Mouse (Mus musculus): ENCODE data around the gene Scel. TPM values are rescaled to one million over a fixed set of nuclear protein-coding genes. Genes with fewer than 3 reads are reported as not detected.
"Not testable (repeated sequence)": the region's sequence is repeated elsewhere in the genome, so short reads cannot be mapped to it uniquely, and the experiment has no call there.

The Scel gene
- polyA plus RNA-seq (2016; fragmentation: Nextera tagmentation; extraction: Ambion mirVana): 0.46 and 0.71 TPM in 2 replicates

DNA sequence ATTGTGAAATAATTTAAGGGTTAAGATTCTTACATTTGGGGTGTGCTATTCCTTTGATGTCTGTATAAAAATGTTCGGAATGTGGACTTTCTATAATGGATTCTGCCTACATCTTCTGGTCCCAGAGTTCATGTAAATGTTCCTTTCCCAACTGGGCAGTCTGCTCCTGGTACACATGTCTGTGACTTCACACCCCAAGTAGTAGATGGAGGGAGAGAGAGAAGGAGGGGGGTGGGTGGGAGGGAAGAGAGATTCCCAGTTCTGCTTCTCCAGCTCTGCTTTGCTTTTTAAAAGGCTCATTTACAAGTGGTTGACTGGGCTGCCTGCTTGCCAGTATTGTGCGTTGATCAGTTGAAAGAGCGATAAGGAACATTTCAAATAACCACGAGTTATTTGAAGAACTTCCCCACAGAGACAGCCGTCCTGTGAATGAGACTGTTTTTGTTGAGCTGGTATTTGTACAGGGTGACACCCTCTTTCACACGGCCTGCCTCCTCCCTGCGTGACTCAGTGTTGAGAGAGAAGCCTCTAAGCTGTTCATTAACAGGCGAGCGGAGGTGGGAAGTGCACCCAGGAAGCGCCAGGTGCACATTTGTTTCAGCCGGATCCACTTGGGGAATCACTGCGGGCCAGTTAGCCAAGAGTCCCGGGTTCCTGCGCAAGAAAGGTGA is at the start of gene Scel:
TSS of gene Scel (plus strand) at position 541 of the 671 bp plus-strand sequence.
- H3K4me1 ChIP-seq: no peaks in the 10 kb centered on the region
- H3K9me3 ChIP-seq: no peaks in the 10 kb centered on the region
- no peak within 1 kb of the TSS for H3K4me3 ChIP-seq
- no peak within 1 kb of the TSS for H3K9ac ChIP-seq
- 0 out of 2 replicates have a peak, but pooled peaks cover 4% of the 10 kb centered on the region for H3K27me3 ChIP-seq
- H3K36me3 ChIP-seq: no peaks in the 10 kb centered on the region
- no peak within 1 kb of the TSS for H3K27ac ChIP-seq
- 35% methylated on average over 14 of the region's 14 CpGs for WGBS
- H3K4me2 ChIP-seq (replicated peaks): no peak within 1 kb of the TSS
- ATAC-seq (ENCODE audit: insufficient number of reproducible peaks, insufficient read depth, low FRiP score, low TSS enrichment): no peak

- ATAC-seq (ENCODE audit: insufficient number of reproducible peaks, insufficient read depth, low FRiP score, low TSS enrichment): no peak
- 73% methylated on average over 12 of the region's 12 CpGs for WGBS
- Histone ChIP-seq H3K9me3 (no peaks in the 10 kb centered on the region), H3K36me3 (no peaks in the 10 kb centered on the region), H3K4me2 (replicated peaks) (no peak overlapping the region), H3K4me1 (no peaks in the 10 kb centered on the region; the same call in 1 of the 2 replicates), H3K9ac (no peak overlapping the region), H3K27ac (no peak overlapping the region), H3K4me3 (no peak overlapping the region), H3K27me3 (no peaks in the 10 kb centered on the region)
Measured at GRCm38 (mm10) chr14:103468691-103469463, 44.3 kb upstream of the Scel start.

DNA sequence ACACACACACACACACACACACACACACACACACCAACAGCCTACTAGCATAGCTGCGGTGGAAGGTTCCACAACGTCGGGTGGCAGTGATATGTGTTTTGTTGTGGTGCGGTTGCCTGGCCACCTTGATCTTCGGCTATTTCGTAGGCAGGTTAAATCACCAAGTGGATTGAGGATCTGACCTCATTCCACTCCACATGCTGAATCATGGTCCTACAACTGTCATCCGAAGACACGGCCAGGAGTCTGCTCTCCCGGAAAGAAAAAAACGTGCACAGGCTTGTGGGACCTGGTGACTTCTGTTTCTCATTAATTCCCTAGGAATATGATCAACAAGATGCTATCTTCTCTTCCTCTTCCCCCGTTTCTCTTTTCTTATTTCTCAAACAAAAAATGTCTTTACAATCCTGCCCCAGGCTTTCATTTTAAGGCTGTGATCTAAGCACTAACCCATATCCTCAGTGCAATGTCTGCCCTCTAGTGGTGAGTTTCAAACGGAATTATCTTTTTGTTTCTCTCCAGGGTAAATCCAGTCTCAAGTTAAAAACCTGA is 43.6 kb upstream of the Scel start:
- H3K4me1 ChIP-seq: no peaks in the 10 kb centered on the region; the same call in 1 of the 2 replicates
- no peak for ATAC-seq (ENCODE audit: insufficient number of reproducible peaks, insufficient read depth, low FRiP score, low TSS enrichment)
- no peak overlapping the region for H3K4me3 ChIP-seq
- 54% methylated on average over 12 of the region's 12 CpGs for WGBS
- no peak overlapping the region for H3K27ac ChIP-seq
- no peak overlapping the region for H3K4me2 ChIP-seq (replicated peaks)
- no peaks in the 10 kb centered on the region for H3K27me3 ChIP-seq
- no peaks in the 10 kb centered on the region for H3K9me3 ChIP-seq
- H3K9ac ChIP-seq: no peak overlapping the region
- no peaks in the 10 kb centered on the region for H3K36me3 ChIP-seq

DNA sequence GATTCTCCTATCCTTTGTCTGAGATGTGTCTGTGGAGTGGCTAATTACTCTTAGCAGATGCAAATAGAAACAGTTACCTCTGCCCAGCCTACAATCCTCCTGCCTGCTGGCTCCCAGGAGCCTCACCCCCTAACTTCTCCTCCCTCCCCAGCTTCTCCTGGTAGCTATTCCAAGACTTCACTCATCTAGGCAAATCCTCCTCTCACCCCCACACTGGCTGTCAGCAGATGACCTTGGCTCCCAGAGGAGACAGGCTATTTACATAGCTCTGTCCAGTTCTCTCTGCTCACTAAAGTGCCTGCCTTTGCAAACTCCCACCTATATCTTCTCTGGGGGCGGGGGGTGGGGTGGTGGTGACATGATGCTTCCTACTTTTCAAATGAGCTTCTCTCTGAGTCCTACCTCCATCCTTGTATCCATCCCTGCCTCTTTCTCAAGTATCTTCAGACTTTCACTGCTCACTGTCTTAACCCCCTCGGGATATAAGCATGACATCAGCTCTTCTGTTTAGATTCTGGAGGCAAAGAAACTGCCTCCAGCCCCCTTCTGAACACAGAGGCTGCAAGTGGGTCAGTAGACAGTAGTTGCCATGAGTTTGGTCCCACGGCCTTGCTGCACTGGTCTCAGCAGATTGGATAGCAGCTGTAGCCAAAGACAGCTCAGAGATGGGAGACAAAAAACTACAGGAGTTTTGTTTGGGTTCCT is 41.9 kb upstream of the Scel start:
- 47% methylated on average over 3 of the region's 3 CpGs for WGBS
- no peak for ATAC-seq (ENCODE audit: insufficient number of reproducible peaks, insufficient read depth, low FRiP score, low TSS enrichment)

DNA sequence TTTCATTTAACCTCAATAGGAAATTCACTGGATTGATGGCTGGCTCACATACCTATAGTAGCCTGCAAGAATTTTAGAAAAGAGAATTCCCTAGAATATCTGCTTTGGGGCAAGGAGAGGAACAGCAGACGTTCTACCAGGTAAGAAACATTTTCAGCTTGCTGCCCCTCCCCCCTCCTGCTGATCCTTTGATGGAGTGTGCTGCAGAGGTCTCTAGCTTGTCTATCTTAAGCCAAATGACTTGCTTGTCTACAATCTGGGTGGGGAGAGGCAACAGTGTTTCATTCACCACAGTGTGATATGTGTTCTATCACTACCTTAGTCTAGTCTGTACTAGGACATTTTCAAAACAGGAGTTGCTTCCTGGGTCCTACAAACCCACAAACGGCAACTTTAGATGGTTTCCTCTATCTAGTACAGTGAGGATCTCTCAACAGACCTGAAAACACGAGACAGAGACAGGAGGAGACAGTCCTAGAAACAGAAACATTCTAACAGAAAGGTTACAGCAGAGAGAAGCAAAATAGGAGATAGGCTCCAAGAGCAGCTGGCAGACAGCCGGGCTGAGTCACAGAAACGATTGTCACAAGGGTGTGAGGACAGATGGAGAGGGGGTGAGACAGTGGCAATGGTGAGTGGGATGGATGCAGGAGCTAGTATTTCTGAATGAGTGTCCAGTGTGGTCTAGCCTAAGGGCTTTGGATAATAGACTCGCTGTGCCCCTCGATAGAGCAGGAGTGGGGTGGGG is 41.2 kb upstream of the Scel start:
- no peaks in the 10 kb centered on the region for H3K27me3 ChIP-seq
- no peaks in the 10 kb centered on the region for H3K36me3 ChIP-seq
- no peaks in the 10 kb centered on the region for H3K9me3 ChIP-seq
- H3K4me3 ChIP-seq: no peak overlapping the region
- H3K4me1 ChIP-seq: no peaks in the 10 kb centered on the region; the same call in 1 of the 2 replicates
- no peak for ATAC-seq (ENCODE audit: insufficient number of reproducible peaks, insufficient read depth, low FRiP score, low TSS enrichment)
- H3K27ac ChIP-seq: no peak overlapping the region
- no peak overlapping the region for H3K4me2 ChIP-seq (replicated peaks)
- no peak overlapping the region for H3K9ac ChIP-seq
- WGBS: 54% methylated on average over 7 of the region's 7 CpGs

More for the DNA sequence above, 41.9 kb upstream of the Scel start:
- H3K9ac ChIP-seq: no peak overlapping the region
- H3K36me3 ChIP-seq: no peaks in the 10 kb centered on the region
- no peaks in the 10 kb centered on the region for H3K9me3 ChIP-seq
- no peaks in the 10 kb centered on the region for H3K27me3 ChIP-seq
- no peaks in the 10 kb centered on the region; the same call in 1 of the 2 replicates for H3K4me1 ChIP-seq
- no peak overlapping the region for H3K4me3 ChIP-seq
- no peak overlapping the region for H3K4me2 ChIP-seq (replicated peaks)
- H3K27ac ChIP-seq: no peak overlapping the region

GRCm38 (mm10) chr14:103472554-103472905 is 40.6 kb upstream of the Scel start:
- Histone ChIP-seq H3K4me3 (no peak overlapping the region), H3K27ac (no peak overlapping the region), H3K4me1 (no peaks in the 10 kb centered on the region; the same call in 1 of the 2 replicates), H3K27me3 (no peaks in the 10 kb centered on the region), H3K9me3 (no peaks in the 10 kb centered on the region), H3K4me2 (replicated peaks) (no peak overlapping the region), H3K36me3 (no peaks in the 10 kb centered on the region), H3K9ac (no peak overlapping the region)
- 76% methylated on average over 2 of the region's 2 CpGs for WGBS
- ATAC-seq (ENCODE audit: insufficient number of reproducible peaks, insufficient read depth, low FRiP score, low TSS enrichment): no peak

DNA sequence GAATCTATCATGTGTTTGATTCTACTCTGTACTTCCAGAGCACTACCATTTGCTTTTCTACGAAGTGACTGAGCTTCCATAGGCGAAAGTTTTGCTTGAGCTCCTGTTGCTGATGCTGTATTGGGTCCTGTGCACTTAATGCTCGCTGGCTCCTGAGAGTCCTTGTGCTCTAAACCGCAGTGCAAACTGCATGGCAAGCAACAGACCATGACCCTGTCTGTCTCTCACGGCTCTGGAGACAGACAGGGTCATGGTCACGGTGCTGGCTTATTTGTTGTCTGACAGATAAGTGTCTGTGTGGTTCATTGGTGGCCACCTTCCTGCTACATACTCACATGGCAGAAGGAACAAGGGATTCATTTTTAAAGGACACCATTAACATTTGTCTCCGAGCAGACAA is 37.8 kb upstream of the Scel start:
- no peak overlapping the region for H3K4me3 ChIP-seq
- H3K27me3 ChIP-seq: no peaks in the 10 kb centered on the region
- no peak overlapping the region for H3K27ac ChIP-seq
- ATAC-seq (ENCODE audit: insufficient number of reproducible peaks, insufficient read depth, low FRiP score, low TSS enrichment): no peak
- no peaks in the 10 kb centered on the region for H3K36me3 ChIP-seq
- no peak overlapping the region for H3K4me2 ChIP-seq (replicated peaks)
- H3K9me3 ChIP-seq: no peaks in the 10 kb centered on the region
- H3K9ac ChIP-seq: no peak overlapping the region
- 71% methylated on average over 7 of the region's 7 CpGs for WGBS
- no peaks in the 10 kb centered on the region; the same call in 1 of the 2 replicates for H3K4me1 ChIP-seq

GRCm38 (mm10) chr14:103476232-103476631 is 36.9 kb upstream of the Scel start:
- H3K4me3 ChIP-seq; H3K4me1 ChIP-seq; ATAC-seq (ENCODE audit: insufficient number of reproducible peaks, insufficient read depth, low FRiP score, low TSS enrichment); H3K36me3 ChIP-seq; H3K27ac ChIP-seq; H3K4me2 ChIP-seq (replicated peaks); H3K27me3 ChIP-seq; H3K9ac ChIP-seq; H3K9me3 ChIP-seq: not testable (repeated sequence)
- WGBS: 84% methylated on average over 3 of the region's 3 CpGs

DNA sequence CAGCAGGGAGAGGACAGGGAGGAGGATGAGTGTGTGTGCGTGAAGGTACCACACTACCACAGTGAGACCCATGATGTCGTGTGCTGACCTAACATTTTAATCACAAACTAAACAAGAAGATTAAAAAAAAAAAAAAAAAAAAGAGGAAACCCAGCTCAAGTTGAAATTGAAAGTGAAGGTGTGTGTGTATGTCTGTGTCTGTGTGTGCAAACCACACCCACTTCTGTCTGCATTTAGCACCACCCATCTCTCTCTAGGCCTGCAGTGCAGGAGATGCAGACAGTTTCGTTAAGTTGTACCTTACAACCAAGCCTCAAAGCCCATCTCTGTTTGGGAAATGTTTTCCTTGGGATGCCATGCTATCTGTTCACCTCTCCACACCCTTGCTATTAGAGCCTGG is 35.9 kb upstream of the Scel start:
- 86% methylated on average over 3 of the region's 3 CpGs for WGBS
- Histone ChIP-seq H3K27ac (no peak overlapping the region), H3K4me3 (no peak overlapping the region), H3K4me1 (no peaks in the 10 kb centered on the region), H3K4me2 (replicated peaks) (no peak overlapping the region), H3K9ac (no peak overlapping the region), H3K36me3 (no peaks in the 10 kb centered on the region), H3K27me3 (no peaks in the 10 kb centered on the region), H3K9me3 (no peaks in the 10 kb centered on the region)
- no peak for ATAC-seq (ENCODE audit: insufficient number of reproducible peaks, insufficient read depth, low FRiP score, low TSS enrichment)

DNA sequence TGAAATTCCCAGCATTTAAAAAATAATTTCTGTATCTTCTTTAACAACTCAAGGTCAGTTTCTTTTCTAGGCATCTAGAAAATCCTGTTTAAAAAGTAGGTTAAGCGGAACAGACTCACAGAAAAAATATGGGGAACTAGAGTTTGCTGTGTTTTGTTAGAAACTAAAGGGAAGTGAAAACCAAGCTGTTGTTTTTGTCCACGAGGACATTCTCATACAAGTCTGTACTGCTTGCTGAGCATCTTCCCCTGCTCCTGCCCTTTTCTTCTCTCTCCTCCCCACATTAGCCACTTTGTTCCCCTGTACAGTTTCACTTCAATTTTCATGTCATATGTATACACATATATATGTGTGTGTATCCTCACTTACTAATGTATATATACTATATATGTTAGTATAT is 35.2 kb upstream of the Scel start:
- Histone ChIP-seq H3K9me3 (no peaks in the 10 kb centered on the region), H3K4me1 (no peaks in the 10 kb centered on the region), H3K4me2 (replicated peaks) (no peak overlapping the region), H3K27ac (no peak overlapping the region), H3K27me3 (no peaks in the 10 kb centered on the region), H3K9ac (no peak overlapping the region), H3K4me3 (no peak overlapping the region), H3K36me3 (no peaks in the 10 kb centered on the region)
- 86% methylated on average over 2 of the region's 2 CpGs for WGBS
- no peak for ATAC-seq (ENCODE audit: insufficient number of reproducible peaks, insufficient read depth, low FRiP score, low TSS enrichment)

GRCm38 (mm10) chr14:103479446-103479845 is 33.7 kb upstream of the Scel start:
- Histone ChIP-seq H3K4me1 (no peaks in the 10 kb centered on the region), H3K27me3 (no peaks in the 10 kb centered on the region), H3K4me3 (no peak overlapping the region), H3K27ac (no peak overlapping the region), H3K4me2 (replicated peaks) (no peak overlapping the region), H3K9me3 (no peaks in the 10 kb centered on the region), H3K9ac (no peak overlapping the region), H3K36me3 (no peaks in the 10 kb centered on the region)
- WGBS: 59% methylated on average over 7 of the region's 7 CpGs
- no peak for ATAC-seq (ENCODE audit: insufficient number of reproducible peaks, insufficient read depth, low FRiP score, low TSS enrichment)
